Mouse (Mus musculus): Measurements from ENCODE around the gene Bcl6. TPM values are rescaled to one million over a fixed set of nuclear protein-coding genes. Genes with fewer than 3 reads are reported as not detected.

Gene Bcl6
- polyA plus RNA-seq, 1 experiment from 2014 or later: 0.25 TPM

DNA sequence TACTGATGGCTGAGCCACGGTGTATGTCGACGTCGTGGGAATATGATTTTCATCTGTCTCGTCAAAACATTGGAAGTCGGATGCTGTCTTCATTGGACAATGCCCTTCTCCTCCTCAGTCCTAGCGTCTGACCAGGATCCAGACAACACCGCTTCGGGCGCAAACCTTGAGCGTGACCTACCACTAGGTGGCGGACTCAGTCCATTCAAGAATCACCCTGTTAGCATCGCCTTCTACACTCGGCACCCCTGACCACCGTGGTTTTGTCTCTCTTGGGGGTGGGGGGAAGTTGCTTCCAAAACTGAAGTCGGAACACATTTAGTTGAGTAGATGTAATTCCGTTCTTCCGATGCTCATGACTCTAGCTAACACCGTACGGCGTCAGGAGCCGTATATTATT is 4.5 kb downstream of the Bcl6 start:
- H3K9me3 ChIP-seq (replicated peaks; ENCODE audit: control insufficient read depth, low read length): no peaks in the 10 kb centered on the region
- peaks cover 2% of the 10 kb centered on the region; the same call in 1 of the 2 replicates for H3K4me1 ChIP-seq (ENCODE audit: control insufficient read depth, insufficient read depth, low read length)
- peak; percentile 93 for DNase-seq (ENCODE audit: low spot score)
- H3K4me2 ChIP-seq (ENCODE audit: low read depth, low read length): peak overlapping the region; percentile 70
- H3K27ac ChIP-seq (replicated peaks; ENCODE audit: low read depth, low read length): no peak overlapping the region
- H3K27me3 ChIP-seq (ENCODE audit: control insufficient read depth, insufficient read depth, low read length): peaks cover 9% of the 10 kb centered on the region
- WGBS: 2% methylated on average over 22 of the region's 22 CpGs
- H3K9ac ChIP-seq (replicated peaks; ENCODE audit: low read length): no peak overlapping the region
- H3K4me3 ChIP-seq (ENCODE audit: low read depth, low read length): peak overlapping the region; percentile 35
- ATAC-seq (replicated peaks; ENCODE audit: insufficient number of reproducible peaks, low FRiP score, low TSS enrichment, low read depth): 0 out of 2 replicates have a peak, but pooled peaks have one; percentile 5
- no peaks in the 10 kb centered on the region for H3K36me3 ChIP-seq (replicated peaks; ENCODE audit: control insufficient read depth, insufficient read depth, low read depth, low read length)

- peaks cover 2% of the 10 kb centered on the region; the same call in 1 of the 2 replicates for H3K4me1 ChIP-seq (ENCODE audit: control insufficient read depth, insufficient read depth, low read length)
- peak; percentile 67 for DNase-seq (ENCODE audit: low spot score)
- H3K4me3 ChIP-seq (ENCODE audit: low read depth, low read length): peak overlapping the region; percentile 32
- under 1% methylated on average over 33 of the region's 33 CpGs for WGBS
- peak overlapping the region; percentile 47 for H3K4me2 ChIP-seq (ENCODE audit: low read depth, low read length)
- no peak for ATAC-seq (replicated peaks; ENCODE audit: insufficient number of reproducible peaks, low FRiP score, low TSS enrichment, low read depth)
- no peaks in the 10 kb centered on the region for H3K9me3 ChIP-seq (replicated peaks; ENCODE audit: control insufficient read depth, low read length)
- H3K36me3 ChIP-seq (replicated peaks; ENCODE audit: control insufficient read depth, insufficient read depth, low read depth, low read length): no peaks in the 10 kb centered on the region
- H3K27ac ChIP-seq (replicated peaks; ENCODE audit: low read depth, low read length): no peak overlapping the region
- H3K27me3 ChIP-seq (ENCODE audit: control insufficient read depth, insufficient read depth, low read length): peaks cover 9% of the 10 kb centered on the region
- no peak overlapping the region for H3K9ac ChIP-seq (replicated peaks; ENCODE audit: low read length)
Observed at GRCm38 (mm10) chr16:23982891-23983588, 5.6 kb downstream of the Bcl6 start.

DNA sequence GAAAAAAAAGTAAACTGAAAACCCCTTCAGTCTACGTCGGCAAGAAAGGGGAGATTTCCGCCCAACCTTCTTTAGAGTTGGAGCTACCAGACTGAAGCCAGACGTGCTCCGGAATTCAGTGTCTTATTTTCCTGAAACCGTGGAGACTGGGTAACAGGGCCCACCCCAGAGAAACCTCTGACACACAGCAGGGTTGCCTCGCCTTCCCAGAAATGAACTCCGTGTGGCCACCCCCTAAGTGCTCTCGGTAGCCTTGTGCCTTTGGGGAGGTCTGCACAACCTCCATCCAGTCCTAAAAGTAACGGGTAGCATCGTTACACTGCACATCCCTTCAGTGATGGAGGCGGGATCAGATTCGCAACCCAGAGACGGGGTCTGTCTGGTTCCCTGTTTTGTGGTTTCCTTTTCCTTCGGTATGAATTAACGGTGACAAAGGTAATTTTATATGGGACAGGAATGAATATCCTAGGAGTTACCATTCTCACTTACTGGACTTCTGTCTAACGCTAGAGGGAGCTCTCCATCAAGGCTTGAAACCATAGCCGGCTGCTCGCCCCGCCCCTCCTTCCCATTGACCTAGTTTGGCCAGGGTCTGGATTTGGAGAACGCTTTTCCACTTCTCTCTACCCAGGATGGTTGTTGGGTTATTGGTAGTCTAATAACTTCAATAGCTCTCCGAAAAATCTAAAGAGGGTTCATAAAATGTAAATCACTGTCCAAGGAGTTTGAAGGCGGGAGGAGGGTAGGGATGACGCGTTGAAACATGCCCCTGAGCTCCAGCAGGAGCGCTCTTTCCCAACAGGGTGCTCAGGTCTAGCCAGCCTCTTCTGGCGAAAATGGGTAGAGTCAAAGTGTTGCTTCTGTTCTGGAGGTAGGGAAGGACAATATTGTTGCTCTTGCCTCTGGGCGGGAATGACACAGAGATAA is 6.5 kb downstream of the Bcl6 start:
- Histone ChIP-seq H3K9me3 (replicated peaks; ENCODE audit: control insufficient read depth, low read length) (no peaks in the 10 kb centered on the region), H3K4me1 (ENCODE audit: control insufficient read depth, insufficient read depth, low read length) (peaks cover 2% of the 10 kb centered on the region; the same call in 1 of the 2 replicates), H3K36me3 (replicated peaks; ENCODE audit: control insufficient read depth, insufficient read depth, low read depth, low read length) (no peaks in the 10 kb centered on the region), H3K27ac (replicated peaks; ENCODE audit: low read depth, low read length) (no peak overlapping the region), H3K27me3 (ENCODE audit: control insufficient read depth, insufficient read depth, low read length) (peaks cover 9% of the 10 kb centered on the region), H3K4me3 (ENCODE audit: low read depth, low read length) (peak overlapping the region; percentile 32), H3K9ac (replicated peaks; ENCODE audit: low read length) (no peak overlapping the region), H3K4me2 (ENCODE audit: low read depth, low read length) (peak overlapping the region; percentile 47)
- WGBS: under 1% methylated on average over 28 of the region's 28 CpGs
- ATAC-seq (replicated peaks; ENCODE audit: insufficient number of reproducible peaks, low FRiP score, low TSS enrichment, low read depth) (peak; percentile 55; the same call in 1 of the 2 replicates), DNase-seq (ENCODE audit: low spot score) (peak; percentile 91)

GRCm38 (mm10) chr16:23980991-23981720 is 7.5 kb downstream of the Bcl6 start:
- Histone ChIP-seq H3K36me3 (replicated peaks; ENCODE audit: control insufficient read depth, insufficient read depth, low read depth, low read length) (no peaks in the 10 kb centered on the region), H3K9me3 (replicated peaks; ENCODE audit: control insufficient read depth, low read length) (no peaks in the 10 kb centered on the region), H3K4me2 (ENCODE audit: low read depth, low read length) (peak overlapping the region; percentile 75), H3K9ac (replicated peaks; ENCODE audit: low read length) (peak overlapping the region; percentile 39), H3K4me1 (ENCODE audit: control insufficient read depth, insufficient read depth, low read length) (no peaks in the 10 kb centered on the region; the same call in 1 of the 2 replicates), H3K4me3 (ENCODE audit: low read depth, low read length) (peak overlapping the region; percentile 28), H3K27me3 (ENCODE audit: control insufficient read depth, insufficient read depth, low read length) (peaks cover 6% of the 10 kb centered on the region), H3K27ac (replicated peaks; ENCODE audit: low read depth, low read length) (no peak overlapping the region)
- WGBS: 2% methylated on average over 32 of the region's 32 CpGs
- ATAC-seq (replicated peaks; ENCODE audit: insufficient number of reproducible peaks, low FRiP score, low TSS enrichment, low read depth) (no peak), DNase-seq (ENCODE audit: low spot score) (peak; percentile 47)

DNA sequence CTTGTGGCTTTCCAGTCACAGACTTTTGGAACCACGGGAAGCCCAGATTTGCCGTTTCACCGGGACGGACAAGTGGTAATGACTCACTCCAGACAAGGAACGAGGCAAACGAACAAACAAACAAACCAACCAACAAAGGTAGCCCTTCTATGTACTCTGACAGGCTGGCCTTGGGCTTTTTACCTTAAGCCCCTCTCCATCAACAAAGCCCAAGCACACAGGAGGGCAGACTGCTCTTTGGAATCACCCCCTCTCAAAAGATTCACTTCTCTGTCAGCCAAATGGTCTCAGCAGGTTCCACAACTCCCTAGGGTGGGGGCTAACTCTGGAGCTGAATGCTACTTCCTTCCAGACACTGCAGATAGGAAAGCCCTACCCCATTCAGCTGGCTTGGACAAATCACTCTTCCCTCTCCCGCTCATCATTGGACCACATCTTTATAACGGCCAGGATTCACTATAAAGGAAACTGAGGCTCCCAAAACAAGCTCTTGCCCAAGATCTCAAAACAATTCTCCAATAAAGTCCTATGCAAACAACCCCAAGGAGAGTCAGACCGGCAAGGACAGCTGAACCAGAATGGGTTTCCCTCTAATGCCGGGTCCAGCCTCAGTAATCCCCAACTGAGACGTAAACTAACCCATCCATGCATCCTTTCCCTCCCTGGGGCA is 8.3 kb downstream of the Bcl6 start:
- H3K9me3 ChIP-seq (replicated peaks; ENCODE audit: control insufficient read depth, low read length): no peaks in the 10 kb centered on the region
- peak; percentile 1 for DNase-seq (ENCODE audit: low spot score)
- peak overlapping the region; percentile 28 for H3K4me3 ChIP-seq (ENCODE audit: low read depth, low read length)
- peak overlapping the region; percentile 75 for H3K4me2 ChIP-seq (ENCODE audit: low read depth, low read length)
- H3K4me1 ChIP-seq (ENCODE audit: control insufficient read depth, insufficient read depth, low read length): no peaks in the 10 kb centered on the region
- WGBS: 6% methylated on average over 11 of the region's 11 CpGs
- no peak for ATAC-seq (replicated peaks; ENCODE audit: insufficient number of reproducible peaks, low FRiP score, low TSS enrichment, low read depth)
- H3K27me3 ChIP-seq (ENCODE audit: control insufficient read depth, insufficient read depth, low read length): peaks cover 6% of the 10 kb centered on the region
- no peaks in the 10 kb centered on the region for H3K36me3 ChIP-seq (replicated peaks; ENCODE audit: control insufficient read depth, insufficient read depth, low read depth, low read length)
- no peak overlapping the region for H3K9ac ChIP-seq (replicated peaks; ENCODE audit: low read length)
- no peak overlapping the region for H3K27ac ChIP-seq (replicated peaks; ENCODE audit: low read depth, low read length)

GRCm38 (mm10) chr16:23979446-23979845 is 9.2 kb downstream of the Bcl6 start:
- Histone ChIP-seq H3K36me3 (replicated peaks; ENCODE audit: control insufficient read depth, insufficient read depth, low read depth, low read length) (no peaks in the 10 kb centered on the region), H3K9ac (replicated peaks; ENCODE audit: low read length) (no peak overlapping the region), H3K4me2 (ENCODE audit: low read depth, low read length) (no peak overlapping the region), H3K4me1 (ENCODE audit: control insufficient read depth, insufficient read depth, low read length) (no peaks in the 10 kb centered on the region), H3K4me3 (ENCODE audit: low read depth, low read length) (no peak overlapping the region), H3K27me3 (ENCODE audit: control insufficient read depth, insufficient read depth, low read length) (peaks cover 4% of the 10 kb centered on the region), H3K9me3 (replicated peaks; ENCODE audit: control insufficient read depth, low read length) (no peaks in the 10 kb centered on the region), H3K27ac (replicated peaks; ENCODE audit: low read depth, low read length) (no peak overlapping the region)
- ATAC-seq (replicated peaks; ENCODE audit: insufficient number of reproducible peaks, low FRiP score, low TSS enrichment, low read depth) (no peak), DNase-seq (ENCODE audit: low spot score) (no peak)
- 84% methylated on average over 9 of the region's 9 CpGs for WGBS

GRCm38 (mm10) chr16:23978495-23978894 is 10.2 kb downstream of the Bcl6 start:
- no peak for ATAC-seq (replicated peaks; ENCODE audit: insufficient number of reproducible peaks, low FRiP score, low TSS enrichment, low read depth)
- 76% methylated on average over 4 of the region's 4 CpGs for WGBS
- Histone ChIP-seq H3K4me3 (ENCODE audit: low read depth, low read length) (no peak overlapping the region), H3K4me2 (ENCODE audit: low read depth, low read length) (no peak overlapping the region), H3K27ac (replicated peaks; ENCODE audit: low read depth, low read length) (no peak overlapping the region), H3K36me3 (replicated peaks; ENCODE audit: control insufficient read depth, insufficient read depth, low read depth, low read length) (no peaks in the 10 kb centered on the region), H3K9ac (replicated peaks; ENCODE audit: low read length) (no peak overlapping the region), H3K4me1 (ENCODE audit: control insufficient read depth, insufficient read depth, low read length) (no peaks in the 10 kb centered on the region), H3K27me3 (ENCODE audit: control insufficient read depth, insufficient read depth, low read length) (peaks cover 4% of the 10 kb centered on the region), H3K9me3 (replicated peaks; ENCODE audit: control insufficient read depth, low read length) (no peaks in the 10 kb centered on the region)
- no peak for DNase-seq (ENCODE audit: low spot score)

Data from embryonic facial prominence, embryonic 11.5 days (tissue).